Mouse (Mus musculus) hindbrain, embryonic 10.5 days (tissue): ENCODE data around the gene Pdcd6ip. TPM values are rescaled to one million over a fixed set of nuclear protein-coding genes. Genes with fewer than 3 reads are reported as not detected.

Source experiments
- DNase-seq: peaks from one replicate; pipeline ENCODE4 v3.0.0-alpha.2; 2017; ENCODE audit warnings: low spot score
- H3K27ac ChIP-seq: fragments of 300-500 bp; sonication (generic); 2 replicates; pipeline ENCODE4 v1.5.1; 2016; ENCODE audit warnings: mild to moderate bottlenecking, moderate library complexity
- H3K27me3 ChIP-seq: fragments of 300-500 bp; sonication (generic); 2 replicates; pipeline ENCODE4 v1.6.1; 2016; ENCODE audit warnings: mild to moderate bottlenecking; ENCODE audit not compliant: poor library complexity, insufficient read depth, severe bottlenecking
- H3K36me3 ChIP-seq: fragments of 300-500 bp; sonication (generic); 2 replicates; pipeline ENCODE4 v1.6.1; 2016; ENCODE audit warnings: mild to moderate bottlenecking, moderate library complexity
- H3K4me1 ChIP-seq: fragments of 300-500 bp; sonication (generic); replicated peaks from 2 replicates; pipeline ENCODE4 v1.6.1; 2016; ENCODE audit warnings: mild to moderate bottlenecking
- H3K4me3 ChIP-seq: fragments of 300-500 bp; sonication (generic); 2 replicates; pipeline ENCODE4 v1.5.1; 2016; ENCODE audit warnings: mild to moderate bottlenecking, moderate library complexity
- H3K9me3 ChIP-seq: fragments of 300-500 bp; sonication (generic); 2 replicates; pipeline ENCODE4 v1.6.1; 2016; ENCODE audit warnings: mild to moderate bottlenecking, moderate library complexity
- WGBS: fragments of 180-500 bp; shearing (Covaris S2); methylation state at CpG from one replicate; pipeline ENCODE4 v1.1.7; 2016; 5-methylcytosine and 5-hydroxymethylcytosine counted together
- polyA plus RNA-seq: library from polyadenylated mRNA; unstranded; fragments of >200 nt; fragmentation: Nextera tagmentation; extraction: Ambion mirVana; gene quantifications from 2 replicates; pipeline ENCODE4 v1.2.1, GENCODE M21; 2016

Pdcd6ip gene
- 56.4 and 58.5 TPM in 2 replicates for polyA plus RNA-seq

DNA sequence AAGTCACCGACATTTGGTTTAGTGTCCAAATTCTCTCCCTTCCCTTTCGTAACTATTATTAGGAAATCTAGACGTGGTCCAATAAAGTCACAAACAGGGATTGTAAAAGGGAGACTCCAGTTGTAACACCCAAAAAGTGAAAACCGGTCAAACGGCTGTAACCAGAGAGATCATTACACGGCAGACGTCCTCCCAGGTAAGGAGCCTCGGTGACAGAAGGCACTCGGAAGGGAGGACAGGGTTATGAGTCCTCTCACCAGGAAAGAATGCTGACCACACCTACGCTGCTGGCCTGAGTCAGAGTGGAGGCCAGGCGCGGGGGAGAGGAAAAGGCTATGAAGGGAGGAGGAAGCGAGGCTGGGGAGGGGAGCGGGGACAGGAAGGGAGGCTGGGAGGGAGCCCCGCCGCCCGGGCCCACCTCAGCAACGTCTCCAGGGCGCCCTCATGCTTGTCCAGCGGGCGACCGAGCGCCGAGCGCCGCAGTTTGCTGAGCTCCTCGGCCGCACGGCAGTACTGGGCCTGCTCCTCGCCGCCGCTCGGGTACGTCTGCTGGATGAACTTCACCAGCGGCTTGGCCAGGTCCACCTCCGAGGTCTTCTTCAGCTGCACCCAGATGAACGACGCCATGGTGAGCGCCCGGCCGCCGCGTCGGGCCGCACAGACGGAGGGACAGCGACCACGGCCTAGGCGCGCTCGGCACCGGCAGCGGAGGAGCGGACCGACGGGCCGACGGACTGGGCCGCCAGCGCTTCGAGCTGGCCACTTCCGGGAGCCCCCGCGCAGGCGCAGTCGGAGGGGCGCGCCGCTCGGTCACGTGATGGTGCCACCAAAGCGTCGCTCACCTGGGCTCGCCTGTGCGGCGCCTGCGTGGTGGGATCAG is at the start of gene Pdcd6ip:
Gene Pdcd6ip, minus strand, starts transcription at position 779 of the 880 bp plus-strand sequence.
- Histone ChIP-seq H3K9me3 (no peaks in the 10 kb centered on the region), H3K4me3 (peak within 1 kb of the TSS; percentile 91), H3K4me1 (peaks cover 25% of the 10 kb centered on the region), H3K27me3 (no peaks in the 10 kb centered on the region), H3K27ac (peak within 1 kb of the TSS; percentile 93), H3K36me3 (no peaks in the 10 kb centered on the region)
- DNase-seq = peak; percentile 91
- 1% methylated on average over 77 of the region's 77 CpGs for WGBS

DNA sequence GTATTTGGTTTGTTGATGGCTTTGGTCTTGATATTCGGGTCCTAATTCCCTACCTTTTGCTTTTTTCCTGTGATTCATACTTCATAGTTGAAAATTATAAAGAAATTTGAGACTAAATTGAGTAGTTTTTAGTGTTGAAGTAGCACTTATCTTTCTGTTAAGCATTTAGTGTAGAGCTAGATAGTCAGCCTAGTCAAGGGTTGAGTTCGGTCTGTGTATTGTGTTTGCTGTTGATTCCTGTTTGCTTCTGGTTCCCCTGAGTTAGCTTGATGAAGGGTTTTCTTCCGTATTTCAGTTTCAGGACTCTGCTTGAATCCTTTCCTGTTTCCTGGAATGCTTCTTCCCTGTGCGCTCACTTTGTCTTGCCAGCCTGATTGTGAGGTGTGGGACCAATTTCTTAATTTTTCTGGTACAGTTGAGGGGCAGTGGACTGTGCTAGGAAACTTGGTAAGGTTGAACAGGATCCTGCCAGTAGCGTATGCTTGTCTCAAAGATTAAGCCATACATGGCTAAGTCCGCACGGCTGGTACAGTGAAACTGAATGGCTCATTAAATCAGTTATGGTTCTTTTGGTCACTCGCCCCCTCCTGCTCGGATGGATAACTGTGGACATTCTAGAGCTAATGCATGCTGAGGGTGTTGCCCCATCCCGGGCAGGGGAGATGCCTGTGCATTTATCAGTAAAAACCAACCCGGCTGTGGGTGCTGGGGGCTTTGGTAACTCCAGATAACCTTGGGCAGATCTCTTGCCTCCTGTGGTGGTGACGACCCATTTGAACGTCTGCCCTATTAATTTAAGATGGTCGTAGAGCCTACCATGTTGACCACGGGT is 48.0 kb upstream of the Pdcd6ip start:
- WGBS = 90% methylated on average over 15 of the region's 15 CpGs
- H3K36me3 ChIP-seq = peaks cover 22% of the 10 kb centered on the region
- no peak overlapping the region for H3K27ac ChIP-seq
- H3K4me1 ChIP-seq = no peaks in the 10 kb centered on the region
- no peak for DNase-seq
- peaks cover 8% of the 10 kb centered on the region for H3K9me3 ChIP-seq
- no peaks in the 10 kb centered on the region for H3K27me3 ChIP-seq
- H3K4me3 ChIP-seq = no peak overlapping the region

DNA sequence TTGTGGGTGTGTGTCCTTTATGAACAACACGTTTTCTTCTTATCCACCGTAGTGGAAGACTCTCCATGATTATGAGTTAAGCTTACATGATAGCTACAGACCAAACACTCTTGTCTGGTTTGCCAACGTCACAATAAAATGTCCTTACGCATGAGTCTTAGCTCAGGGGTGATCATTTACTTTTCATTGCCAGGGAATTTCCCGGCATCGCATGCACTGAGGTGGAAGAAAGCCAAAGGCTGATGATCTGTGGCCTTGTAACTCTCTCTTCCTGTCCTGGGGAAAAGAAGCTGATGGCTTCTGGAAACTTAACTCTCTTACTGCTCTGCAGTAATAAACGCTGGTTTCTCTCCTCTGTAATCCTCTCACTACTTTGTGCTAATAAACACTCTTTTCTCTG is 41.3 kb upstream of the Pdcd6ip start:
- no peak overlapping the region for H3K27ac ChIP-seq
- no peaks in the 10 kb centered on the region for H3K27me3 ChIP-seq
- DNase-seq = no peak
- no peak overlapping the region for H3K4me3 ChIP-seq
- H3K36me3 ChIP-seq = peaks cover 10% of the 10 kb centered on the region; the same call in 1 of the 2 replicates
- H3K4me1 ChIP-seq = no peaks in the 10 kb centered on the region
- 90% methylated on average over 7 of the region's 7 CpGs for WGBS
- H3K9me3 ChIP-seq = no peaks in the 10 kb centered on the region

DNA sequence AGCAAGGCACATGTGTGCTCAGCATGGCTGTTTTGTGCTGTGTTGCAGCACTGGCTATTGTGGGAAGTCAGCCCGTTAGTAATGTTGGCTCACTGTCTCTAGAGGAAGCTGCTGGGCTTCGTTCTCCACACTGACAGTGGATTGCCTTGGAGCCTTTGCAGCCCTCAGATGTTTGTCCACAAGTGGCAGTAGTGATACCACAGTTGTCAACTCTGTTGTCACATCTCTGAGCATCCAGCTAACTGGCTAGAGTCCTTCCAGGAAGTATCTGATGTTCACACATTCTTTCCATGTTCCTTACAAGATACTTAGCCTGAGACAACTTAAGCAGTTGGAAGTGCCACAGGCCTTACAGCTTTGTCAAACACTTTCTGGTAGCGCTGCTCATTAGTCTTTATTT is 35.2 kb upstream of the Pdcd6ip start:
- Histone ChIP-seq H3K36me3 (no peaks in the 10 kb centered on the region), H3K27ac (no peak overlapping the region), H3K27me3 (no peaks in the 10 kb centered on the region), H3K9me3 (no peaks in the 10 kb centered on the region), H3K4me3 (no peak overlapping the region), H3K4me1 (peaks cover 22% of the 10 kb centered on the region)
- WGBS = 64% methylated on average over 3 of the region's 3 CpGs
- no peak for DNase-seq

DNA sequence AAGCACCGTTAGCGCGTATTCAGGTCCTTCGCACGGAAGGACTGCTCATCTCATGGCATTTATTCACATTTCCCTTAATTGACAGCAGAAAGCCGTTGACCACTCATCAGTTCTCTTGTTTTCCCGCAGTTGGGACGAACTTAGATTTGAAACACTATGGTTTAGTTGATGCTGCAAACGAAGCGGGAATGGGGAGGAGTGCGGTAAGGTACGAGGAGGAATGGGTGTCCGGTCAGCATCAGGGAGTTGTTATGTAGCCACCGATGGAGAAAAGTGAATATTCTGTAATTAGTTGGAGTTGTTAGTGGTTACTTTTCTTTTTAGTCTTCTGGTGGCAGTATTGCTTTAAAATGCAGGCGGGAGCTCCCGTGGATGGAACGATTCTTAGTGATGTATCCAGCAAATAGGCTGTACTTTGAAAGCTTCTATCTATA is 34.3 kb upstream of the Pdcd6ip start:
- 9% methylated on average over 17 of the region's 17 CpGs for WGBS
- peak; percentile 21 for DNase-seq
- peaks cover 22% of the 10 kb centered on the region for H3K4me1 ChIP-seq
- H3K9me3 ChIP-seq = no peaks in the 10 kb centered on the region
- no peaks in the 10 kb centered on the region for H3K27me3 ChIP-seq
- no peaks in the 10 kb centered on the region for H3K36me3 ChIP-seq
- peak overlapping the region; percentile 95 for H3K4me3 ChIP-seq
- H3K27ac ChIP-seq = peak overlapping the region; percentile 96; the same call in 1 of the 2 replicates

DNA sequence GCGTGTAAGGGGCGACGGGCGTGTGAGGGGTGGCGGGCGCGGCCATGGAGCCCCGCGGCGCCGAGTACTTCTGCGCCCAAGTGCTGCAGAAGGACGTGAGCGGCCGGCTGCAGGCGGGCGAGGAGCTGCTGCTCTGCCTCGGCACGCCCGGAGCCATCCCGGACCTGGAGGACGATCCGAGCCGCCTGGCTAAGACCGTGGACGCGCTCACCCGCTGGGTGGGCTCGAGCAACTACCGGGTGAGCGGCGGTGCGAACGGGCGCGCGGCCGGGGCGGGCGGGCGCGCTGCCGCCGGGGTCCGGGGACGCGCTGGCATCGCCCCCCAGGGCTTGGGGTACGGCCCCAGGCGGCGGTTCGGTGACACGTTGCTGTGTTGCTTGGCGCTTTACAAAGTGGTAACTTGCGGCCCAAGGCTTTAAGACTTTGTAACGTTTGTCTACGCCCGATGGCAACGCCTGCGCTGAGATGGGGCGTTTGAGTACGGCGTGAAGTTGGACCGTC is 33.6 kb upstream of the Pdcd6ip start:
- Histone ChIP-seq H3K4me1 (peaks cover 22% of the 10 kb centered on the region), H3K36me3 (no peaks in the 10 kb centered on the region), H3K9me3 (no peaks in the 10 kb centered on the region), H3K27me3 (no peaks in the 10 kb centered on the region), H3K27ac (peak overlapping the region; percentile 96), H3K4me3 (peak overlapping the region; percentile 95)
- under 1% methylated on average over 64 of the region's 64 CpGs for WGBS
- peak; percentile 74 for DNase-seq

DNA sequence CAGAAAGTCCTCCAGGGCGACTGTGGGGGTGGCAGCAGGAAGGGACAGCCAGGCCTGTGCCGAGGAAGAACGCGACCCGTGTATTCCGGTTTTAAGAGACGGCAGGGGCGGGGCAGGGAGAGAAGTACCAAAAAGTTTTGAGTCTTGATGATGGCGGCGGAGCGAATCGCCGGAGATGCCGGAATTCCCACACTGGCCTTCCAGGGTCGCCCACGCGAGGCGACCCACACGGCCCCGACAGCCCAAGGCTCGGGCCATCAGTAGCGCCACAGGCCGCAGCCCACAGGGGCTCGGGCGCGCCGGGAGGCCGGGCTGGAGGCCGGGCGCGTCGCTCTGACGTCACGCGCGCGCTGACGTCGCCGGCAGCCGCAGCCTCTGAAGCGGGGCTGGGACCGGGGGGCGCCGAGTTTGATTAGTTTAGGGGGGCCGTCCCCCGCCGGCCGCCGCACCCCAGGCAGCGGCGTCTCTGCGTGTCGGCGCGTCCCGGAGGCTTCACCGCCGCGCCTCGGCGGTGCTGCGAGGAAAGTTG is 33.1 kb upstream of the Pdcd6ip start, which contains the start of gene Clasp2:
Gene Clasp2, plus strand, starts transcription at position 366 of the 529 bp plus-strand sequence.
- under 1% methylated on average over 63 of the region's 63 CpGs for WGBS
- peak; percentile 80 for DNase-seq
- H3K9me3 ChIP-seq = no peaks in the 10 kb centered on the region
- H3K4me1 ChIP-seq = peaks cover 22% of the 10 kb centered on the region
- peak within 1 kb of the TSS; percentile 96 for H3K27ac ChIP-seq
- no peaks in the 10 kb centered on the region for H3K36me3 ChIP-seq
- peak within 1 kb of the TSS; percentile 95 for H3K4me3 ChIP-seq
- H3K27me3 ChIP-seq = no peaks in the 10 kb centered on the region

DNA sequence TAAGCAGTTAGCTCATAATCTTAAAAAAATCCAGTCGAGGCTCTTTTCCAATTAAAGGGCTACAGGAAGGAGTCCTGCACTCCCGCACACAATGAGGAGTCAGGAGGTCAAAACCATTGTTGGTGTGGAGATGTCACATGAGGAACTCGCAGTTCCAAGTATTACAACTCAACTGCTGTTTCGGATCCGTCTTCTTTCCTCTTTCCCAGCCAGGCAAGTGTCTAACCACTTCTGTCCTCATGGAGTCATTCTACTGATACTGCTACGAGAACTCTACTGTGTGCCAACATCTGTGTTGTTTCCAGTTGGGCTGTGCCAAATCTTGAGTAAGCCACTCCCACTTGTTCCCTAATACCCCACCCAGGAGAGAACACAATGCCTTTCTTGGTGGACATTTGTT is 30.9 kb upstream of the Pdcd6ip start:
- H3K27ac ChIP-seq = no peak overlapping the region
- H3K4me1 ChIP-seq = peaks cover 24% of the 10 kb centered on the region
- no peaks in the 10 kb centered on the region for H3K36me3 ChIP-seq
- H3K4me3 ChIP-seq = no peak overlapping the region
- WGBS = 87% methylated on average over 6 of the region's 6 CpGs
- no peak for DNase-seq
- no peaks in the 10 kb centered on the region for H3K27me3 ChIP-seq
- H3K9me3 ChIP-seq = no peaks in the 10 kb centered on the region

DNA sequence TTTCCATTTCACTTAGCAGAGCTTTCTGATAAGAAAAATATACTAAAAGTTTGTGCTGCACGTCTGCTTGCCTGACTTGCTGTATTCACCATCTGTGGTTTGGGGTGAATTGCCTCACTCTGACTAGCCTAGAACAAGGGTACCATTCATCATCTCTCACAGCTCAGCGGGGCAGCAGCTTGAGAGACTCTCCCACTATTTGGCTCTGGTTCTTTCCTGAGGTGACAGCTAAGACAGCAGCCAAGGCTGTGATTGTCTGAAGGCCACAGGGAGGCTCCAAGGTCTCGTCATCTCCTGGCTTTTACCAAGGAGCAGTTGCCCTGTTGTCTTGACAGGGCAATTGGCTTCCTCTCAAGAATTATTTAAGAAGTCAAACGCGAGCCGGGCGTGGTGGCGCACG is 30.0 kb upstream of the Pdcd6ip start:
- Histone ChIP-seq H3K27me3 (no peaks in the 10 kb centered on the region), H3K4me1 (peaks cover 20% of the 10 kb centered on the region), H3K9me3 (no peaks in the 10 kb centered on the region), H3K27ac (no peak overlapping the region), H3K36me3 (no peaks in the 10 kb centered on the region), H3K4me3 (no peak overlapping the region)
- WGBS = 76% methylated on average over 9 of the region's 9 CpGs
- DNase-seq = no peak

DNA sequence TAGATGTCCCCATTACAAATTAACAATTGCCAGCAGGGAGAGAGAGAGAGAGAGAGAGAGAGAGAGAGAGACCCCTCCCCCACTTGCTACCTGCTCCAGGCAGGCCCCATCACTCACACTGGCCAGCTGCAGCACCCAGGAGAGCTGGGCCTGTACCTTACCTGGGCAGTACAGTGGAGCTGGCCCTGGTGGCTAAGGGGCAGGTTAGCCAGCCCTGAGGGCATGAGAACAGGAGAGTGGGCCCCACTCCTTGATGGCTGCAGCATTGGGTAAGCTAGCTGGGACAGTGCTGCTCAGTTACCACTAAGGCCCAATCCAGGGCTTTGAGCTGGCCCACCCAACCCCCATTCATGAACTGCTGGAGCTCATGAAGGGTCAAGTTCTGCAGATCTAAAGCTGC is 27.9 kb upstream of the Pdcd6ip start:
- DNase-seq = no peak
- H3K9me3 ChIP-seq = no peaks in the 10 kb centered on the region
- H3K4me1 ChIP-seq = peaks cover 11% of the 10 kb centered on the region
- H3K27me3 ChIP-seq = no peaks in the 10 kb centered on the region
- no peak overlapping the region for H3K4me3 ChIP-seq
- H3K36me3 ChIP-seq = no peaks in the 10 kb centered on the region
- no peak overlapping the region for H3K27ac ChIP-seq

DNA sequence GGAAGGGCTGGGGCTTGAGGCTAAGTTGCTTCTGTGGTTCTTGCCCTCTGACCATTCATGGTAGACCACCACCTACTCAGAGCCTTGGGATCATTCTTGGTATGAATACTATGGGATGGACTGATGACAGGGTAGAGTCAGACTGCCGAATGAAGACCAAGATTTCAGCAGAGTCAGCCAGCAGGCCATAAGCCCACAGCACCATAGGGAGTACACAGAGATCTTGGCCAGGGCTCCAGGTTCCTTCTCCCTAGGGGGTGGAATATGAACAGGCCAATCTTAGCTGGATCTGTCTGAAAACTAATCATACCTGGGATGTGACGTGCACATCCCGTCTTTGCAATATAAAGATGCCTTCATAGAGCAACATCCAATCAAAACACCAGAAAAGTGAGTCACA is 23.5 kb upstream of the Pdcd6ip start:
- H3K27me3 ChIP-seq = no peaks in the 10 kb centered on the region
- DNase-seq = no peak
- peaks cover 2% of the 10 kb centered on the region; the same call in 1 of the 2 replicates for H3K4me1 ChIP-seq
- no peak overlapping the region for H3K4me3 ChIP-seq
- H3K9me3 ChIP-seq = no peaks in the 10 kb centered on the region
- 91% methylated on average over 3 of the region's 3 CpGs for WGBS
- H3K27ac ChIP-seq = no peak overlapping the region
- no peaks in the 10 kb centered on the region for H3K36me3 ChIP-seq

DNA sequence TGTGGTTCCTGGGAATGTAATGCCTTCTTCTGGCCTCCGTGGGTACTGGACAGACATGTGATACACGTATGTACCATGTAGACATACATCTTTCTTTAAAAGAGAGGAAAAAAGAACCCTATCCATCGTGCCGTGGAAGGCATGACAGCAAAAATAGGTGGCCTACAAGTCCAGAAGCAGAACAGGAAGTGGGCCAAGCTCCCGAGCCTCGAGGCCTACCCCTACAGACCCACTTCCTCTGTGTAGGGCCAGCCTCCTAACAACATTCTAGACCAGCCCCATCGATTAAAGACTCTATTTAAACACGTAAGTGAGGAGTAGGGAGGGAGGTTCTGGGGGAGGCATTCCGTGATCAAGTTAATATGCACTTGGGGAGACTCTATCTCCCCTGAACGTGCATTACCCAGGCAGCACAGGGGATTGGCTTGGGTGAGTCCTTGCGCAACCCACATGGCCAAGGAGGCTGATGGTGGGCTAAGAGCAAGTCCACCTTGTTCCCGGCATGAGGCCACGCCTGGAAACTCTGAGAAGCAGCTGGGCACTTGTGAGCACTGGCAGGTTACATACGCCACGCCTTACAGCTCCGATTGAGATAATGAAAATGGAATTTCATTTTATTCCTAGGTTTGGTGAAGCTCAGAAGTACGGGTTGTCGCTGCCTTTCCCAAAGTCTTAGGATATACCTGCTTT is 19.1 kb upstream of the Pdcd6ip start:
- Histone ChIP-seq H3K4me1 (no peaks in the 10 kb centered on the region), H3K27me3 (no peaks in the 10 kb centered on the region), H3K27ac (no peak overlapping the region), H3K4me3 (no peak overlapping the region), H3K36me3 (no peaks in the 10 kb centered on the region), H3K9me3 (no peaks in the 10 kb centered on the region)
- DNase-seq = no peak
- whole genome bisulfite sequencing = 92% methylated on average over 18 of the region's 18 CpGs
